Mouse (Mus musculus): ENCODE measurements around the gene Mipol1. TPM values are rescaled to one million over a fixed set of nuclear protein-coding genes. Genes with fewer than 3 reads are reported as not detected.

Mipol1 gene
- total and polyA plus RNA-seq, 3 experiments: 6.4 to 10.4 (median 6.6) TPM

DNA sequence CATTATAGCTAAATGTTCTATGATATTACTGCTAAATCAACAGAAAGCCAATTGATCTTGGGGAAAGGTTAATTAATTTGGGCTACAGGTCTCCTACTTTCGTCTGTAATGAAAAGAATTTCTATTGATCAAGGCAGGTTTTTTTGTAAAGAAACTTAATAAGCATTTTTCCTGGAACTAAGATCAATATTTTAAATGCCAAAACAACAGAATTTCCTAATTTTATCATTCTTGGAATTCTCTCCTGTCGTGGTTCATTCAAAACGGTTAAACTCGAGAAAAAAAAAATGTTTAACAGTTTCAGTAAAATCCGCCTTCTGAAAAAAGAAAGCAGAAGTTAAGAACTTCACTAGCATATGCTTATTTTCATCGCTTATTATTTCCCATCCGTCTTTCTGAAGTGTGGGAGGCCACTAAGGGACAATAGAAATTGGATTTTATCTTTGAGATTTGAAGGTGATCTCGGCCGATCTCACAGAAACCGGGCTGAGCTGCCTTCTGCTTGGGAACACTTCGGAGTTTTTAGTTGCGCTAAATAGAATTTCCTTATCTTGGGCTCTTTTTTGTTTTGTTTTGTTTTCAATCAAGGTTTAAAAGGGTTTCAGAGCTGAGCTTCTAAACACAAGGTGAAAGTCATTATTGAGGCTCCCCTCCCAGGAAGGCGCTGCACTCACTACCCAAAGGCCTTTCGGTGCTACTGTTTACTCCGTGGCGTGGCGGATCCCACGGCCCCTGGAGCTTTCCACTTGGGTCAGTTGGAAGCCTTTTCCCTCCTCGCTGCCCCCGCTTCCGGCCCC lies 307.8 kb downstream of the Mipol1 start:
- Histone ChIP-seq H3K27ac (ENCODE audit: insufficient read depth, low read depth) (no peak overlapping the region), H3K79me2 (replicated peaks; ENCODE audit: control insufficient read depth, extremely low read depth, insufficient read depth, poor library complexity, severe bottlenecking) (no peaks in the 10 kb centered on the region), H3K4me1 (ENCODE audit: control insufficient read depth in 1 of 2, insufficient read depth in 2 of 2) (no peaks in the 10 kb centered on the region), H3K36me3 (replicated peaks in 1 of 2; ENCODE audit: control insufficient read depth in 1 of 2, insufficient read depth in 1 of 2, low read length in 1 of 2) (no peaks in the 10 kb centered on the region), H3K4me2 (ENCODE audit: insufficient read depth, low read depth, poor library complexity, severe bottlenecking) (no peak overlapping the region), H3K27me3 (replicated peaks) (no peaks in the 10 kb centered on the region), H3K4me3 (replicated peaks in 1 of 3; ENCODE audit: low read depth in 2 of 3, low read length in 2 of 3, poor library complexity in 1 of 3) (no peak overlapping the region), H3K9ac (ENCODE audit: insufficient read depth, low read depth) (no peak overlapping the region), H3K9me3 (replicated peaks; ENCODE audit: low read length) (peaks cover 13% of the 10 kb centered on the region)
- no peak for DNase-seq (ENCODE audit: extremely low read depth)
- dilution Hi-C loops (cut with MboI; ENCODE audit: extremely low pct_ligation_motif_present, extremely low pct_unique_long_range_greater_than_20kb, low sequenced_read_pairs): no loop called here
- in situ Hi-C loops (cut with MboI; ENCODE audit: low pct_ligation_motif_present, low pct_unique_long_range_greater_than_20kb, low sequenced_read_pairs): no loop called here
- TF ChIP-seq MAZ (IDR thresholded peaks at IDR 0.05; ENCODE audit: low read depth, low read length): no peak

DNA sequence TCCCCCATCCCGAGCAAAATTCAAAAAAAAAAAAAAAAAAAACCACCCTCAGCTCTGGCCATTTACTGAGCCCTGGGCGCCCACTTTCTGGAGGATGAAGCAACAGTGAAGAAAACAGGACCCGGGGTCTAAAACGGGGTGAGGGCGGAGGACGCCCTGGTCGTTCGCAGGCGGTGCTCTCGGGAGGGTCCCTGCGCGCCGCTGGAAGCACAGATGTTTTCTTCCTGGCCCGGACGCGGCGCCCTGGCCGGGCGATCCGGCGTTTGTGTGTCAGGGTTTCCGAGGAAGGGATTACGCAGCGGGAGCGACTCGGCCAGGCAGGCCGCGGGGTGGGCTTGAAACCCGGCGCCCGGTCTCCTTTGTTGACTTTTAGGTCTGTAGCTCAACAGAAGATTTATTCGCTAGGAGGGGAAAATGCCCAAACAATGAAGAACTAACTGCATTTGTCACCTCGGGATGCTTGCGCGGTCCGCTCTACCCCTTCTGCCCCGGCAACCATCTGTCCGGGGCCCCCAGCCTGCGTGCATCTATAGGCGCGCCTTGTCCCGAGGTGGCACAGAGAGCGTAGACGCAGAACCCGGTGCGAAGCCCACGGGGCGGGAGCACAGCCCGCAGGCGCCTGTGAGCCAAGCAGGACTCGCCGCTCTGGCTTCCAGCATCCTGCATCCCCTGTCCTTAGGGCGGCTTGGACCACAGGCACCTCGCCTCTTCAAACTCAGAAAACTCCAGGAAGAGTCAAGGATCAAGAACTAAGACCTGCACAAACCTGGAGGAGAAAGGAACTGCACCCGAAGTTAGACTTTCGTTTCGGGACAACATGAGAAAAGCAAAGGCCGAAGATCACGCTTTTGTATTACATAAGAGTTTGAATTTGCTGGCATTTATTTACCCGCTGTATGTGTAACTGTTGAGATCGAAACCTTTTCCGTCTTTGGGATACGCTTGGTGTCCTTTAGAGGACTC lies 308.6 kb downstream of the Mipol1 start:
- no peak overlapping the region for H3K9ac ChIP-seq (ENCODE audit: insufficient read depth, low read depth)
- TF ChIP-seq CHD1 (IDR thresholded peaks at IDR 0.05; ENCODE audit: low read depth, low read length): no peak
- no peak for TF ChIP-seq ELF1 (IDR thresholded peaks at IDR 0.05; ENCODE audit: low read depth, low read length)
- TF ChIP-seq SIN3A (IDR thresholded peaks at IDR 0.05; ENCODE audit: low read length): no peak
- no peak for TF ChIP-seq E2F4 (IDR thresholded peaks at IDR 0.05; ENCODE audit: insufficient replicate concordance, low read depth, low read length)
- TF ChIP-seq JUND (conservative IDR thresholded peaks at IDR 0.05; ENCODE audit: low read depth, low read length): no peak
- no peak for TF ChIP-seq ETS1 (conservative IDR thresholded peaks at IDR 0.05; ENCODE audit: low read depth, low read length)
- TF ChIP-seq RAD21 (IDR thresholded peaks at IDR 0.05; ENCODE audit: low read depth, low read length): no peak
- dilution Hi-C loops (cut with MboI; ENCODE audit: extremely low pct_ligation_motif_present, extremely low pct_unique_long_range_greater_than_20kb, low sequenced_read_pairs): no loop called here

DNA sequence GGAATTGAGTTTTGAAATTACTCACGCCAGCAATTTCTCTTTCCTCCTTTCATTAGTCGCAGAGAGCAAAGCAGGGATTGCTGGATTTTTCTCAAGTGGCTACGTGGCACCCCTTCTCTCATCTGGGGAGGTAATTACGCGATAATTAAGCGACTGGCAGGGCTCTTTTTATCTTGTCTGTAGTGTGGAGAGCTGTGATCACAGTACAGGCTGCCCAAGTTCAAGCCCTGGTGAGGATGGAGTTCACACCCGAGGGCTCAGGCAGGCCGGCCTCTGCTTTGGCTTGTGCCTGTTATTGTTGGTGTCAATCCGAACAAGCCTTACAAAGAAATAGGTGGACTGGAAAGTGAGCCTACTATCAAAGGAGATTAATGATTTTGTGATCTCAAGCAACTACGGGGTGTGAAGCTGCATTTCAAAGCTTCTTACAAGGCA lies 309.3 kb downstream of the Mipol1 start:
- peaks cover 18% of the 10 kb centered on the region for H3K9me3 ChIP-seq (replicated peaks; ENCODE audit: low read length)
- no peak overlapping the region for H3K9ac ChIP-seq (ENCODE audit: insufficient read depth, low read depth)
- H3K27ac ChIP-seq (ENCODE audit: insufficient read depth, low read depth): no peak overlapping the region
- no peaks in the 10 kb centered on the region for H3K27me3 ChIP-seq (replicated peaks)
- TF ChIP-seq ZC3H11A (IDR thresholded peaks at IDR 0.05; ENCODE audit: low read depth, low read length) (no peak), ETS1 (conservative IDR thresholded peaks at IDR 0.05; ENCODE audit: low read depth, low read length) (no peak), UBTF (IDR thresholded peaks at IDR 0.05; ENCODE audit: low read depth, low read length) (no peak), BHLHE40 (IDR thresholded peaks at IDR 0.05; ENCODE audit: low read depth, low read length) (no peak), EP300 (IDR thresholded peaks at IDR 0.05; ENCODE audit: low read length) (no peak), JUND (conservative IDR thresholded peaks at IDR 0.05; ENCODE audit: low read depth, low read length) (no peak), POLR2A (IDR thresholded peaks at IDR 0.05; ENCODE audit: low read depth, low read length) (no peak), PAX5 (IDR thresholded peaks at IDR 0.05; ENCODE audit: low read length) (no peak), ZMIZ1 (IDR thresholded peaks at IDR 0.05; ENCODE audit: low read depth, low read length) (no peak), RCOR1 (conservative IDR thresholded peaks at IDR 0.05; ENCODE audit: low read depth, low read length) (no peak), MAZ (IDR thresholded peaks at IDR 0.05; ENCODE audit: low read depth, low read length) (no peak)
- no peaks in the 10 kb centered on the region for H3K36me3 ChIP-seq (replicated peaks in 1 of 2; ENCODE audit: control insufficient read depth in 1 of 2, insufficient read depth in 1 of 2, low read length in 1 of 2)
- no peak overlapping the region for H3K4me2 ChIP-seq (ENCODE audit: insufficient read depth, low read depth, poor library complexity, severe bottlenecking)
- H3K4me1 ChIP-seq (ENCODE audit: control insufficient read depth in 1 of 2, insufficient read depth in 2 of 2): no peaks in the 10 kb centered on the region
- dilution Hi-C loops (cut with MboI; ENCODE audit: extremely low pct_ligation_motif_present, extremely low pct_unique_long_range_greater_than_20kb, low sequenced_read_pairs) (no loop called here), in situ Hi-C loops (cut with MboI; ENCODE audit: low pct_ligation_motif_present, low pct_unique_long_range_greater_than_20kb, low sequenced_read_pairs) (no loop called here)
- H3K79me2 ChIP-seq (replicated peaks; ENCODE audit: control insufficient read depth, extremely low read depth, insufficient read depth, poor library complexity, severe bottlenecking): no peaks in the 10 kb centered on the region
- no peak for DNase-seq (ENCODE audit: extremely low read depth)
- H3K4me3 ChIP-seq (replicated peaks in 1 of 3; ENCODE audit: low read depth in 2 of 3, low read length in 2 of 3, poor library complexity in 1 of 3): no peak overlapping the region

More for the DNA sequence above, 308.6 kb downstream of the Mipol1 start:
- no peak overlapping the region for H3K27ac ChIP-seq (ENCODE audit: insufficient read depth, low read depth)
- no peaks in the 10 kb centered on the region for H3K79me2 ChIP-seq (replicated peaks; ENCODE audit: control insufficient read depth, extremely low read depth, insufficient read depth, poor library complexity, severe bottlenecking)
- no peak for DNase-seq (ENCODE audit: extremely low read depth)
- no peaks in the 10 kb centered on the region for H3K4me1 ChIP-seq (ENCODE audit: control insufficient read depth in 1 of 2, insufficient read depth in 2 of 2)
- in situ Hi-C loops (cut with MboI; ENCODE audit: low pct_ligation_motif_present, low pct_unique_long_range_greater_than_20kb, low sequenced_read_pairs): no loop called here
- no peak overlapping the region for H3K4me3 ChIP-seq (replicated peaks in 1 of 3; ENCODE audit: low read depth in 2 of 3, low read length in 2 of 3, poor library complexity in 1 of 3)
- peaks cover 18% of the 10 kb centered on the region for H3K9me3 ChIP-seq (replicated peaks; ENCODE audit: low read length)
- no peaks in the 10 kb centered on the region for H3K27me3 ChIP-seq (replicated peaks)
- H3K4me2 ChIP-seq (ENCODE audit: insufficient read depth, low read depth, poor library complexity, severe bottlenecking): no peak overlapping the region
- H3K36me3 ChIP-seq (replicated peaks in 1 of 2; ENCODE audit: control insufficient read depth in 1 of 2, insufficient read depth in 1 of 2, low read length in 1 of 2): no peaks in the 10 kb centered on the region
